Mouse (Mus musculus): ENCODE results near the gene Susd3.

DNA sequence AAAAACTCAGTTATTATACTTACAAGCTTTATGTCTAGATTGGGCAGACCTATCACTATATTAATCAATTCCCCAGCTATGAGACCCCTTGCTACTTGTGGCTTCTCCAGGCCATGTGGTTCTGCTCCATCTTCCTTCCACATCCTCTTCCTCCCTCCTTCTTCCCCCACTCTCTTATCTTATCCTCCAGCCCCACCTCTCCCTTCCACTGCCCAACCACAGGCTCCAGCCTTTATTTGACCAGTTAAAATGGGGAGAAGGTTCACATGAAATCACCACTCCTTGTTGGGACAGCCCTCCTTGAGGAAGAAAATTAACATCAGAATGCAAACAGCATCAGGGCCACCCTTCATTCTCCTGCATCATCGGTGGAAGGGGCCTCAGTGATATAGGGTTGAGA lies 67.8 kb downstream of the Susd3 start:
- TF ChIP-seq CTCF (IDR thresholded peaks at IDR 0.05; ENCODE audit: low read depth, low read length) (no peak), POLR2A (IDR thresholded peaks at IDR 0.05; ENCODE audit: borderline replicate concordance, low read depth, low read length) (no peak)

Data from bone marrow macrophage, adult 2 months (primary cell).